Mouse (Mus musculus) neural tube, embryonic 14.5 days (tissue): ENCODE data around the gene Shisa8. TPM values are rescaled to one million over a fixed set of nuclear protein-coding genes. Genes with fewer than 3 reads are reported as not detected.
A peak's percentile ranks its signal among the peaks of the same experiment; 100 is the strongest.
"Not testable (repeated sequence)": the region's sequence is repeated elsewhere in the genome, so short reads cannot be mapped to it uniquely, and the experiment has no call there.

Source experiments
- ATAC-seq: fragments of 200-750 bp; cut with Nextera tagmentation; 2 replicates; pipeline ENCODE4 v1.8.0; 2017; ENCODE audit warnings: low read depth, mild to moderate bottlenecking, moderate TSS enrichment, moderate library complexity
- H3K27ac ChIP-seq: fragments of 300-500 bp; sonication (generic); 2 replicates; pipeline ENCODE4 v1.5.1; 2014; ENCODE audit warnings: low read depth, mild to moderate bottlenecking, control low read depth, low read length, moderate library complexity, mixed read lengths
- H3K27me3 ChIP-seq: fragments of 300-500 bp; sonication (generic); 2 replicates; pipeline ENCODE4 v1.6.1; 2014; ENCODE audit warnings: low read length; ENCODE audit not compliant: control insufficient read depth, insufficient read depth
- H3K36me3 ChIP-seq: fragments of 300-500 bp; sonication (generic); 2 replicates; pipeline ENCODE4 v1.6.1; 2014; ENCODE audit warnings: low read length, mixed read lengths; ENCODE audit not compliant: control insufficient read depth, insufficient read depth
- H3K4me1 ChIP-seq: fragments of 300-500 bp; sonication (generic); 2 replicates; pipeline ENCODE4 v1.6.1; 2014; ENCODE audit warnings: low read length; ENCODE audit not compliant: control insufficient read depth, insufficient read depth
- H3K4me2 ChIP-seq: fragments of 300-500 bp; sonication (generic); 2 replicates; pipeline ENCODE4 v1.6.1; 2014; ENCODE audit warnings: mild to moderate bottlenecking, low read depth, low read length, control low read depth
- H3K4me3 ChIP-seq: fragments of 300-500 bp; sonication (generic); 2 replicates; pipeline ENCODE4 v1.5.1; 2014; ENCODE audit warnings: low read depth, low read length, control low read depth, mixed read lengths
- H3K9ac ChIP-seq: fragments of 300-500 bp; sonication (generic); replicated peaks from 2 replicates; pipeline ENCODE4 v1.6.1; 2014; ENCODE audit warnings: low read depth, mild to moderate bottlenecking, control low read depth, low read length, mixed read lengths
- H3K9me3 ChIP-seq: fragments of 300-500 bp; sonication (generic); 2 replicates; pipeline ENCODE4 v1.6.1; 2016; ENCODE audit warnings: low read length; ENCODE audit not compliant: control insufficient read depth
- WGBS: fragments of 180-500 bp; shearing (Covaris S2); extraction: QIAGEN DNeasy Blood & Tissue Kit; methylation state at CpG from one replicate; pipeline ENCODE4 v1.1.7; 2014; 5-methylcytosine and 5-hydroxymethylcytosine counted together
- polyA plus RNA-seq: library from polyadenylated mRNA; unstranded; fragments of >200 nt; fragmentation: Nextera tagmentation; extraction: Ambion mirVana; gene quantifications from 2 replicates; pipeline ENCODE4 v1.2.1, GENCODE M21; 2014

Gene Shisa8
- polyA plus RNA-seq, result 2.9 and 6.9 TPM in 2 replicates

- Histone ChIP-seq H3K4me1 (peaks cover 17% of the 10 kb centered on the region), H3K9me3 (no peaks in the 10 kb centered on the region), H3K9ac (peak within 1 kb of the TSS; percentile 42), H3K4me2 (peak within 1 kb of the TSS; percentile 56), H3K27me3 (peaks cover 59% of the 10 kb centered on the region), H3K4me3 (peak within 1 kb of the TSS; percentile 39), H3K36me3 (no peaks in the 10 kb centered on the region), H3K27ac (no peak within 1 kb of the TSS; the same call in 1 of the 2 replicates)
- 0 out of 2 replicates have a peak, but pooled peaks have one; percentile 16 for ATAC-seq
- 0% methylated on average over 11 of the region's 34 CpGs for WGBS
Measured at GRCm38 (mm10) chr15:82212752-82213063, at the start of gene Shisa8. Gene Shisa8, minus strand, starts transcription at chr15:82212815.

- no peaks in the 10 kb centered on the region for H3K36me3 ChIP-seq
- no peak overlapping the region for H3K27ac ChIP-seq
- H3K27me3 ChIP-seq, result no peaks in the 10 kb centered on the region
- 14% methylated on average over 16 of the region's 16 CpGs for WGBS
- H3K9me3 ChIP-seq, result no peaks in the 10 kb centered on the region
- no peak for ATAC-seq
- no peak overlapping the region for H3K4me2 ChIP-seq
- H3K9ac ChIP-seq, result no peak overlapping the region
- no peak overlapping the region for H3K4me3 ChIP-seq
- peaks cover 15% of the 10 kb centered on the region for H3K4me1 ChIP-seq
Measured at GRCm38 (mm10) chr15:82259510-82259909, 46.9 kb upstream of the Shisa8 start.

GRCm38 (mm10) chr15:82255944-82256383, 43.3 kb upstream of the Shisa8 start:
- WGBS, result 4% methylated on average over 10 of the region's 10 CpGs
- no peaks in the 10 kb centered on the region for H3K27me3 ChIP-seq
- H3K4me2 ChIP-seq, result peak overlapping the region; percentile 64
- H3K9me3 ChIP-seq, result no peaks in the 10 kb centered on the region
- no peaks in the 10 kb centered on the region for H3K36me3 ChIP-seq
- H3K4me3 ChIP-seq, result peak overlapping the region; percentile 46
- peak; percentile 90 for ATAC-seq
- H3K27ac ChIP-seq, result peak overlapping the region; percentile 82
- H3K4me1 ChIP-seq, result peaks cover 15% of the 10 kb centered on the region
- H3K9ac ChIP-seq, result peak overlapping the region; percentile 56

- Histone ChIP-seq H3K4me1 (peaks cover 15% of the 10 kb centered on the region), H3K4me2 (peak overlapping the region; percentile 64; the same call in 1 of the 2 replicates), H3K27ac (peak overlapping the region; percentile 82; the same call in 1 of the 2 replicates), H3K36me3 (no peaks in the 10 kb centered on the region), H3K27me3 (no peaks in the 10 kb centered on the region), H3K4me3 (no peak overlapping the region), H3K9ac (no peak overlapping the region), H3K9me3 (no peaks in the 10 kb centered on the region)
- ATAC-seq, result no peak
- WGBS, result 48% methylated on average over 4 of the region's 4 CpGs
Measured at GRCm38 (mm10) chr15:82255248-82255647, 42.6 kb upstream of the Shisa8 start.

- ATAC-seq, result no peak
- no peaks in the 10 kb centered on the region for H3K36me3 ChIP-seq
- H3K27me3 ChIP-seq, result no peaks in the 10 kb centered on the region
- WGBS, result 93% methylated on average over 6 of the region's 6 CpGs
- peaks cover 13% of the 10 kb centered on the region for H3K4me1 ChIP-seq
- no peak within 1 kb of the TSS for H3K4me3 ChIP-seq
- no peak within 1 kb of the TSS for H3K9ac ChIP-seq
- no peak within 1 kb of the TSS for H3K4me2 ChIP-seq
- no peaks in the 10 kb centered on the region for H3K9me3 ChIP-seq
- no peak within 1 kb of the TSS for H3K27ac ChIP-seq
Measured at GRCm38 (mm10) chr15:82252097-82252496, 39.5 kb upstream of the Shisa8 start, which contains the start of gene 1500009C09Rik. Gene 1500009C09Rik, plus strand, starts transcription at chr15:82252397.

GRCm38 (mm10) chr15:82251579-82251978, 39.0 kb upstream of the Shisa8 start:
- ATAC-seq, result no peak
- Histone ChIP-seq H3K4me1 (peaks cover 8% of the 10 kb centered on the region; the same call in 1 of the 2 replicates), H3K27ac (no peak overlapping the region), H3K36me3 (no peaks in the 10 kb centered on the region), H3K4me2 (no peak overlapping the region), H3K4me3 (no peak overlapping the region), H3K9me3 (no peaks in the 10 kb centered on the region), H3K9ac (no peak overlapping the region), H3K27me3 (no peaks in the 10 kb centered on the region)
- WGBS, result 98% methylated on average over 3 of the region's 3 CpGs

- Histone ChIP-seq H3K27me3 (no peaks in the 10 kb centered on the region), H3K4me3 (no peak overlapping the region), H3K36me3 (no peaks in the 10 kb centered on the region), H3K4me1 (peaks cover 5% of the 10 kb centered on the region; the same call in 1 of the 2 replicates), H3K4me2 (no peak overlapping the region), H3K27ac (no peak overlapping the region), H3K9me3 (no peaks in the 10 kb centered on the region), H3K9ac (no peak overlapping the region)
- 73% methylated on average over 3 of the region's 3 CpGs for WGBS
- no peak for ATAC-seq
Measured at GRCm38 (mm10) chr15:82247131-82247776, 34.6 kb upstream of the Shisa8 start.

- Histone ChIP-seq H3K4me2 (peak overlapping the region; percentile 74), H3K4me3 (peak overlapping the region; percentile 66)
- not testable (repeated sequence) for H3K27ac ChIP-seq, H3K27me3 ChIP-seq, H3K4me1 ChIP-seq, H3K9me3 ChIP-seq, H3K9ac ChIP-seq, ATAC-seq, H3K36me3 ChIP-seq
- 20% methylated on average over 9 of the region's 9 CpGs for WGBS
Measured at GRCm38 (mm10) chr15:82244805-82245161, 32.2 kb upstream of the Shisa8 start.

GRCm38 (mm10) chr15:82244115-82244804, 31.6 kb upstream of the Shisa8 start, which contains the start of gene Cenpm:
Gene Cenpm, minus strand, starts transcription at chr15:82244748.
- H3K4me1 ChIP-seq, result peaks cover 5% of the 10 kb centered on the region; the same call in 1 of the 2 replicates
- peak within 1 kb of the TSS; percentile 74 for H3K4me2 ChIP-seq
- H3K27ac ChIP-seq, result peak within 1 kb of the TSS; percentile 13; the same call in 1 of the 2 replicates
- H3K36me3 ChIP-seq, result no peaks in the 10 kb centered on the region
- WGBS, result under 1% methylated on average over 65 of the region's 65 CpGs
- H3K27me3 ChIP-seq, result no peaks in the 10 kb centered on the region
- peak within 1 kb of the TSS; percentile 39 for H3K9ac ChIP-seq
- ATAC-seq, result peak; percentile 98
- H3K4me3 ChIP-seq, result peak within 1 kb of the TSS; percentile 66
- H3K9me3 ChIP-seq, result no peaks in the 10 kb centered on the region
